Mouse (Mus musculus) bone marrow macrophage, adult 2 months (primary cell): ENCODE results near the gene Tspo.

Experiments used
- CTCF ChIP-seq: IDR thresholded peaks from 2 replicates; pipeline ENCODE4 v1.5.1; 2012; ENCODE audit warnings: low read depth, mild to moderate bottlenecking, low read length, moderate library complexity
- POLR2A ChIP-seq: IDR thresholded peaks from 2 replicates; pipeline ENCODE4 v1.6.1; 2012; ENCODE audit warnings: mild to moderate bottlenecking, low read depth, low read length, borderline replicate concordance

DNA sequence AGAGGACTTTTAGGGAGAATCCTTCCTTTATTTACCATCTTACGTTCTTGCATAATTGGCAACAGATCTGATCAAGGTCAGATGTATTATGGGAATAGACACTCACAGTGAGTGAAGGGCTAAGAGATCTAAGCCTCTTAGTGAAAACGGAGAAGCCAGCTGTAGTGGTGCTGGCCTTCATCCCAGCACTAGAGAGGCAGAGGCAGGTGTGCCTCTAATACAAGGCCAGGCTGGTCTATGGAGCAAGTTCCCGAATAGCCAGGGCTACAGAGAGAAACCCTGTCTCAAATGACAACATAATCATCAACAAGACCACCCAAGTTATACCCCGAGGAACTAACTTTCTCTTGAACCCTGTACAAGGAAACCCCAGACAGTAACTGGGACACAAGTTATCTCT lies 19.5 kb downstream of the Tspo start:
- TF ChIP-seq CTCF: no peak
- TF ChIP-seq POLR2A: no peak
